Mouse (Mus musculus): ENCODE data around the gene Mrpl45.

DNA sequence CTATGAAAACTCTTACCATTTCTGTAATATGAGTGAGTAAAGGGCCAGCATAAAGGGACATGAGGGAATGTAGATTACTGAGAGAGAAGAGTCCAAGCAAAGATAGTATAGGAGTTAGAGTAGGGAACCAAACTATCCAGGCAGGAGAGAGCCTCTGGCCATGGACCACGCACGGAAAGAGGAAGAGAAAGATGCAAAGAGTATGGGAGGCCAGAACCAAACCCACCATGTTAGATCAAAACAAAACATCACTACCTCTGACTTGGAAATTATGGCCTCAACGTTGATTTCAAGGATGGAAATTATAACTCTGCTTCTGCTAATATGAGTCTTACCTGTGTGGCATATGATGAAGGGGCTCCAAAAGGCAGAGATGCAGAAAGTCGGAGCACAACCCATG lies 30.7 kb upstream of the Mrpl45 start:
- TF ChIP-seq ZC3H11A (IDR thresholded peaks at IDR 0.05; ENCODE audit: low read depth, low read length) (no peak), POLR2A (IDR thresholded peaks at IDR 0.05; ENCODE audit: low read depth, low read length) (no peak)
